Mouse (Mus musculus): ENCODE measurements at regions not wholly inside any gene's neighbourhood (a gene's known extent, or its start where the extent isn't known, plus 50 kb on each side); places are given as distances from the start of the nearest gene placed in this dataset.
"Not testable (repeated sequence)": the region's sequence is repeated elsewhere in the genome, so short reads cannot be mapped to it uniquely, and the experiment has no call there.

DNA sequence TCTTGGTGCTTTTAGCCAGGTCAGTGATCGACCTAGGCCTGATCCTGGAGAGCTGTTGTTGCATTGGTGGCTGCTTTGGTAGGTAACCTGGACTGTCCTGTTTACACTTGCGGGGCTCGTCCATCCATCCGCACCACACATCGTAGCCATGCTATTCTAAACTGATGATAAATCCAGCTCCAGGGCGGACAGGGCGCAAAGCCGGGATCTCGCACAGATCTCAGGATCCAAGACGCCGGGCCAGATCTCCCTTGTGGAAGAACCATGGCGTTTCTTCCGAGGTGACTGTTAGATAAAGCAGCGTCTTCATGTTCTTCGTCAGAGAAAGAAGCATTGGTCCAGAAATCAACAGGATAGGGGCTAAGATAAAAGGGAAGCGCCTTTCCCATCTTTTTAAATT lies 115.6 kb downstream of the Sec16b start:
- not testable (repeated sequence) for DNase-seq

DNA sequence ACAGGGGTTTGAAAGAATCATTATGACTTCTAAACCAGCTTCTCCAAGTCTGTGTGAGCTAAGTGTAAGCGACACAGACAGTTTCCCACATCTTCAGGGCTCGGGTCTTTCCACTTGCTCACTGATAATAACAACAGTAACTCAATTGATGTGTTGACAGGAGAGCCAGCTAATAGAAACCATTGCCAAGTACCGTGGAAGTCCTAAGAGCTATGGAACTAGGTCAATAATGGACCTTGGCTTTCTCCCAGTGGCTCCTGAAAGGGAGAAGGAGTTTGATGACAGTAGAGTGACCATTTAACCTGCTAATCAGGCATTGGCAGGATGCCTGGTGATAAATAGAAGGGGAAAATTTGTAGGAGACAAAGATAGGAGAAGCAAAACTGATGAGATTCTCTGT lies 126.1 kb downstream of the Sec16b start:
- DNase-seq: no peak

DNA sequence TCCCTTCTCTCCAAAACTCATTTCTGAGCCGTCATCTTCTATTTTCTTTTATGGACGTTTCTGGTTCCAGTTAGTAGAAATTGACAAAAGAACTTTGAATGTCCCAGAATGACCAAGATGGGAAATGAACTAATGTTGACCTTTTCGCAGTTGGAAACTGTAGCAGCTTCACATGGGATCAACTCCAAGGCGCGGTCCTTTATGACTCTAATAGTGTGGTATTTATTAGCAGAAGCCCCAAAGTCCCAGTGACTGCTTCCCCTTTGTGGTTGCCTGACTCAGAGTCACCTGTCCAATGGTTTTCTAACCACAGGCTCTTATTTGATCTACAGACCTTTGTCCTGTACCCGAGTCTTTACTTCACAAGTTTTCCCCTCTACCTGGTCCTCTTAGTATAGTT lies 126.9 kb downstream of the Sec16b start:
- DNase-seq: no peak

DNA sequence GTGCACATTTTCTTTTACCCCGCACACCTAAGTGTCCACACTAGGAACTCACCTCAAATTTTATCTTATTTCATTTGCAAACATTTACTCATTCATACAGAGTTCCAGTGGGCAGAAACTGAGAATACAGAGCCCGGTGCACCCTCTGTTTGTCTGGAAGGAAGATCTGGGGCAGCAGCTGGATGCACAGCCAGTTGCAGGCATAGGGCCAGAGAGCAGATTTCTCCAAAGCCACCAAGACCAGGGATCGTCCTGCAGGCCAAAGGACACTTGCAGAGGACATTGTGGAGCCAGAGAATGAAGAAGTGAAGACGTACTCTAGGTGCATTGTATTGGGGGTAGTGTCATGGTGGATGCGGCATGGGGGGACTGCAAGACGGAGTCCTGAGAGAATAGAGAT lies 129.2 kb downstream of the Sec16b start:
- no peak for DNase-seq

DNA sequence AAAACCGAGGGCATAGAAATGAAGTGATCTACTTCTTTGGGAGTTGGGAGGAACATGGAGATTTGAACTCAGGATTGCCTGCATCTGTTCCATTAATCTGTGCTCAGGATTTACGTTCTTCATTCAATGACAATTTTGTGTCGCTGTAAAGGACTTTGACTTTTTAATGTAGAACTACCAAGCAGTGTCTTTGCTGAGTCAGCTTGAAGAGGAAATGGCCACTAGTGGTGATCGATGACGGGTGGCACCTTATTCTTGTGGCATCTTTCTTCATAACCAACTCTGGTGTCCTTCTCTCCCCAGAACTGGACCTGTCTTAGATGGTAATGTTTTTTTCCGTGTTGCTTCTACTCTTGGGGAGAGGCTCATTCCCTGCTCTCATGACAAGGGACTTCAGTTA lies 137.0 kb downstream of the Sec16b start:
- DNase-seq: no peak

DNA sequence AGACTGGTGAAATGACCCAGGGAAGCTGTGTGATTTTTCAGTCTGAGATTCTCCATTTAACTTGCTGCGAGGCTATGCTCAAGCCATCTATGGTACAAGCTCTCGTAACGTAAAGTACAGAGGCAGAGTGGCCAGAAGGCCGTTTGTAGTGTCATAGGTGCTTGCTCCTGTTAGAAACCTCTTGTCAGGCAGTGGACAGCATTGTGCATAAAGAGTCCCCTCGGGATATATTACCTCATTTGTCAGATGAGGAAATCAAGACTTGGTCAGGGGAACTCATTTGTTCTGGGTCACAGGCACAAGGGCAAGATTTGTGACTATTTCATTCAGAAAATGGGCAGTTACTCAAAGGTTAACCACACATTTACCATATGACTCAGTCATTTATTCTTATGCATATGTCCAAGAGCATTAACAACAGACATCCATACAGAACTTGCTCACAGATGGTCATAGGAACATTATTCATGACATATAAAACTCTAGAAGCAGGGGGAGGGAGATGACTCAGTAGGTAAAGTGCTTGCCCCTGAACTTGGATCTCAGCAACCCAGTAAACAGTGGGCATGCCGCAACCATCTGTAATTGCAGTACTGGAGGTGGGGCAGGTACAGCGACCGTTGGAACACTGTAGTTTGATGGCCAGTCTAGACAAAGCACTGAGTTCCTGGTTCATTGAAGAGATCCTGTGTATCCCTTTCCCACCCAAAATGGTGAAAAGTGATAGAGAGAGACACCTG lies 139.3 kb downstream of the Sec16b start:
- DNase-seq: no peak

DNA sequence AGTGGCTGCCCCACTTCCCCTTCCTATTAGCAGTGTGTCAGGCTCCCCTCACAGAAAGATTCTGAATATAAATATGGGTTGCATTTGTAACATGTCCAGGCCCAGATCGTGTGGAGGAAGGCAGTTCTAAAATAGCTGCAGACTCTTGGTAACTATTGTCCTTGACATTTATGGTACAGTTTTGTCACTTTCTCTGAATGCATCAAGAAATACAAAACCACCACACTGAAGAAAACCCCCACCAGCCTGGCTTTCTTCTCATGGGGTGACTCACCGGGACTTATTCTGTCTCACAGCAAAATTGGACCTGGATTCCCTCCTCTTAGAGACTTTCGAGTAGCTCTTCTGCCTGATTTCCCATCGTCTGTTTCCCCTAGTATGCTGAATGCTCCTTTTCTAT lies 148.9 kb downstream of the Sec16b start:
- DNase-seq: peak; percentile 33

DNA sequence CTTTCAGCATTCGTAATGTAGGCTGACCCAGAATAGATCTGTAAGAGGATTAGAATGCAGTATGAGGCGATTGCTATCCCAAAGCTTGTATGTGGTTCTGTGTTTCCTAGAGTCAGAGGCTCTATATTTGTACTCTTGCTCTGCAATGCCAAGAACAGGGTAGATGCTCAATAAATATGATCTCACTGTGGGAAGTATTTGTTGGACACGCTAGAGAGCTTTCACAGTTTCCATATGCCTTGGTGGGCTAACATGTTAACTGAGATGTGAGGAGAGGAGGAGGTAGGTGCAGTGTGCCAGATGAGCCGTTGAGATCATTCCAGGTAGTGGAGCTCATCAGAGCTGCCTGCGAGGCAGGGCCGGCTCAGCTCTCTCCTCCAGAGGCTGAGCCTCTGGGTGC lies 163.1 kb downstream of the Sec16b start:
- peak; percentile 38 for DNase-seq

DNA sequence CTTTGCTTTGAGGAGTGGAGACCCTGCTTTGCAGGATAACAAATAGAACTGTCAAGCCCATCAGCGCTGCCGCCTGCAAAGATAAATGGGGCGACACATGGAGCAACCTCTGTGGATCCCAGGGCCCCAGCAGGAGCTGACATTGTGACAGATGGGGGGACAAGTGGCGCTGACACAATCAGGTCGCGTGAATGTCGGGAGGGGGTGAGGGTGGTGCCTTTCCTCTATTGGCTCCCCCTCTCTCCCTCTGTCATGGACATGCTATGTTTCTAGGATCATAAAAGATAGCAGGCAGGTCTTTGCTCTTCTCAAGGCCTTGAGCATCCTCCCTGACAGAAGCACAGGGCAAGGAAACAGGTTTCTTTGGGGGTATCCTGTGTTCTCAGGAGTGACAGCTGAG lies 177.8 kb downstream of the Sec16b start:
- no peak for DNase-seq

DNA sequence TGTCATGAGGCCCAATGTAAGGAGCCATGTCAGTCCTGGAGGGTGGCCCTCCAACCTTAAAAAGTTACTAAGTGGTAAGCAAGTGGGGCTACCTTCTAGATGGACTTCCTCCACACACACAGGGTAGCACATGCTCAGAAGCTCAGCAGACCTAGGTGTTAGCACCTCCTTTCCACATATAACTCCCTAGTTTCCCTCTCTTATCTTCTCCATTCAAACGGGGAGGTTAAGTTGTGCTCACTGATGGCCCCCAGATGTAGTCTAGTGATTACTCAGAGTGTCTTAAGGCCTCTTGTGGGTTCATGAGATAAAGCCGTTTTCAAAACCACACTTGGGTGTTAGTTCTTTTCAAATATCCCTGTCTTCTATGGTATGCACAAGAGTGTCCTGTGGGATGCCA lies 188.7 kb downstream of the Sec16b start:
- no peak for DNase-seq

DNA sequence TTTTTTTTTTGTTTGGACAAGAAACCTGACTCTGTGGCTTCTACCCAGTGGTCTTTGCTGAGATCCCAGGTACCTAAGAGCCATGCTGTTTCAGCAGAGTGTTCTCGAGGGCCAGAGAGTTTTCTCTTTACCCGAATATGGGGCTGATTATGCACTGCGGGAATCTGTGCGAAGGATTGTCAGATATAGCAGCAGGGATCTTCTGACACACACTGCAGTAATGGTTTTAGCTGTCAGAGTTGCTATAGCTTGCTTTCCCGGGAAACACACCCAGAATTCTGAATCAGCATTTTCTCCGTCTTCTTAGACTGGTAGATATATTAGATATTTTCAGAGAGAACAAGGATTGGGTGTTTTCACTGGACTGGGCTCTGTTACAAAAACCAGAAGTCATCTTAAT lies 197.1 kb downstream of the Sec16b start:
- DNase-seq: no peak

DNA sequence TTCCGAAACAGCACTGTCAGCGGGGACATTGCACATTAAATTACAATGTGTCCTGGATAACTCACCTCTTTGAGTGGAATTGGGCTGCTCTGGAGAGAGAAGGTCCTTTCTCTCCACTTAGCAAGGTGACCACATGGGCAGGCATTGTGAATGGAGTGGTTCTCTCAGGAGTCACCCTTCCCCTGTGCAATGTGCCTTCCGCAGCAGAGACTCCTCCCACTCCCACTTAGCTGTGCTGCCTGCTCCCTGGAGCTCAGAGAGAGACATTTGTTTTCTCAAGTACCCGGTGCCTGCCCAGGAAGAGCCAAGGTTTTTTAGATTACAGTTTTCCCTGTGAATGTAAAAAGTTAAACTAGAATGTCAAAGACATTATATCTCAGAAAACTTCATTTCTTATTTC lies 198.8 kb downstream of the Sec16b start:
- DNase-seq: no peak

DNA sequence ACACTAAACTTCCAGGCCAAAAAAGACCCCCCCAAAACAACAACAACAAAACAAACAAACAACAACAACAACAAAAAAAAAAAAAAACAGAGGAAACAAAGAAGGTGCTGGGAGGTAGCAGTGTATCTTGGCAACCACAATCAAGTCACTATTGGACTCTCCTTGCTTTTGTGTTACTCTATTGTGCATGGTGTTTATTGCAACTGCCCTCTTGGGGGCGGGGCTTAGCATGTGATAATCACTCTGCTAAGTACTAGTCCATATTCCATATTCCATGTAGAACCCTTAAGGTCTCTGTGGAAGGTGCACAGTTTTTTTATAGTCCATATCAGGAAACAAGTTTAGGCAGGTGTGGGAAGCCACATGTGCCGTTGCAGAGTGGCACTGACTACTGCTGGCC lies 200.7 kb downstream of the Sec16b start:
- no peak for DNase-seq

DNA sequence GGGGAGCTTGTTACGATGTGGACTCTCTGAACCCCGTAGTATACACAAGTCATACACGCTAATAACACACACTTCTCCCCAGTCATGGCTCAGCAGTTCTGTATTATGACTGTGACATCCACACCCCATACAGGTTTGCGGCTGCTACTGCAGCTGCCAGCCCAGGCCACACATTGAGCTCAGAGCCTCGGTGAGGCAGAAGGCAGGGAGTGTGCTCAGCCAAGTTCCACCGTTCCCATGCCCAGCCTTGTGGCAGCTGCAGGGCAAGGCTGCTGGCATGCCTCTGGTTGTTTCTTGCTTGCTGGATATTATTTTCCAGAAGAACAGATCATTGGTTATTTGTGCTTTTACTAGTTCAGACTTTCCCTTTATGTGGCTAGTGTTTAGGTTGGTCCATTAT lies 202.6 kb downstream of the Sec16b start:
- no peak for DNase-seq

DNA sequence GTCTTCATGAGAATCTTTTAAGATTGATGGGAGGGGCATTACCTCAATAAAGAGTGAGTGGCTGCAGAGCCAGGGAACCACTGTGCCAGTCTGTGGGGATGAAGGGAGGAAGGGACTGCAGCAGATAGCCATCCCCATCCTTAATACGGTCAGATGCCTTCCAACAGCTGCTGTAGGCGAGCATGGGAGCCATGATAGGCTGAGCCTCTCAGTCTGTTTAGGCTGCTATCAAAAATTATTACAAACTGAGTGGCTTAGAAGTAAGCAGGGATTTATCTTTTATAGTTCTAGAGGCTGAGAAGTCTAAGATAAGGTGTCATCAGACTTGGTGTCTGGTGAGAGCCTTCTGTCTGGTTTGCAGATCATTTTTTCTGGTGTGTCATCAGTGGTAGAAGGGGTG lies 204.3 kb downstream of the Sec16b start:
- DNase-seq: no peak

DNA sequence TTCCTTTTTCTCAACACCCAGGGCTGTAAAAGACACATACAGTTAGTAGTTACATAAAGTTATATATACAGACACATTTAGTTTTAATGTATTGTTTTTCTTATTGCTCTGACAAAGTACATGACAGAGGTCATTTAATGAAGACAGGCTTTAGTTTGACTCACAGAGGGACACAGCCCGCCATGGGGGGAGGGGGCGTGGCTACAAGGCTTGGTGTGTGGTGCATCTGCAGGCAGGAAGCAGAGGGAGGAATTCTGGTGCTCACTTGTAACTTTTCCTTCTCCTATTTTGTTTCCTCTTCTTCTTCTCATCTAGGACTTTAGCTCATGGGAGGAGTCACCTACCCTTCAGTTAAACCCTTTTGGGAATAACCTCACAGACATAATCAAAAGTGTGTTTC lies 206.0 kb downstream of the Sec16b start:
- DNase-seq: no peak

DNA sequence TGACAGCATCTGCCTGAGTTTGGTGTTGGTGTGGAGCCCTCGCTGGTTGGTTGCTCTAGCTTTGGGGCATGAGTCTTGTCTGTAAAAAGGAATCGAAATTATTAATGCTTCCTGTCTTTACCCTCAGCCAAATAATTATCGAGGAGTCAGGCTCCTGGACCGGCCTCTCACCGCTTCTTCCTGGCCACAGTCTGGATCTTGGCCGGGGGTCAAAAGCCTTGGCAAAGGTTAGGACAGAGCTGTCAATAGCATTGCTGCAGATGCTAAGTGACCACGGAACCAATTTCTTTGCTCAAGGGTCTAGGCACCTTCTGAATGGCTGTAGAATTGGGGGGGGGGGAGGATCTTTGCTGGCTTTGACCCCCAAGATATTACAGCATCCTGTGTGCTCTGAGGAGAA lies 207.3 kb downstream of the Sec16b start:
- no peak for DNase-seq

DNA sequence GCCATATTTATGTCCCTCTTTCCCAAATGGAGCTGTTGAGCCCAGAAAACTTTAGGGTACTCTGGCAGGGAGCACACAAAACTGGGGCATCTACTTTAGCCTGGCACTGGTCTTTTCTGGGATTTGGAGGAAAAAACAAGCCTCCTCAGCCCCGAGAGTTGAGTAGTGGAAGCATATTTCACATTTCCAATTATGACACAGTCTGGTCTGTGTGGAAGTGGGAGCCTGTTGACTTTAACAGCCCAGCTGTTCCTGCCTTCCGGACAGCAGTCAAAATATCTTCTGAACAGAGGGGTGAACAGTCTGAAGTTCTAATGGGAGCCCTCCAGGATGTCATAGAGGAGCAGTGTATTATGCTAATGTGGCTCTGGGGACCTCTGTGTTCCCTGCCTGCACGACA lies 209.1 kb downstream of the Sec16b start:
- DNase-seq: no peak

DNA sequence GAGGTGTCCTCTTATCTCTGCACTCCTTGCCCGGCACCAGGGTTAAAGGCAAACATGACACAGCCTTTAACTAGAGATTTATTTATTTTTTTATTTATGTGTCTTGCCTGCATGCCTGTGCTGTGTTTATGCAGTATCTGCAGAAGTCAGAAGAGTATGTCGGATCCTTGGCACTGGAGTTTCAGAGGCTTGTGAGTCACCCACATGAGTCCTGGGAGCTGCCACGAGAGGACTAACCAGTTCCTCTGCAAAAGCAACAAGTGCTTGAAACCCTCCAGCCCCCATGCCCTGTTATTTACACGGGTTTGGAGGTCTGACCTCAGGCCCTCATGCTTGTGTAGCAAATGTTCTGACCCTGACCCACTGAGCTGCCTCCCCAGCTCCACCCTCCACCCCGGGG lies 210.6 kb downstream of the Sec16b start:
- no peak for DNase-seq

DNA sequence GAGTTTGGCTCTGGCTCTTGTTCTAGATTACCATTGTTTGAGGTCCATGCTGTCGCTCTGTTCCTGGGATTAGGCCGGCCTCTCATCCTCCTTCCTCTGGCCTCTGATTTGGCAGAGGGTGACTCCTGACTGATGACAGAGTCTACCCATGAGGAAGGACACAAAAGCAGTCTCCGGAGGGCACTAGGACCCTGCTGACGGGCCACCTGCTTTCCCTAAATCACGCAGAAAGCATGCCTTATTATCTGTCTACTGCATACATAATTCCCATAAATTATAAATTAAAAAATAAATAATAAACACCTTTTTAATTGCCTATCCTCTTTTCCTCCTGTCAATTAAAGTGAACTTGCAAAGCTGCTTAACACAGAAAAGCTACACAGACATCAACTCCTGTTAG lies 215.4 kb downstream of the Sec16b start:
- DNase-seq: no peak

DNA sequence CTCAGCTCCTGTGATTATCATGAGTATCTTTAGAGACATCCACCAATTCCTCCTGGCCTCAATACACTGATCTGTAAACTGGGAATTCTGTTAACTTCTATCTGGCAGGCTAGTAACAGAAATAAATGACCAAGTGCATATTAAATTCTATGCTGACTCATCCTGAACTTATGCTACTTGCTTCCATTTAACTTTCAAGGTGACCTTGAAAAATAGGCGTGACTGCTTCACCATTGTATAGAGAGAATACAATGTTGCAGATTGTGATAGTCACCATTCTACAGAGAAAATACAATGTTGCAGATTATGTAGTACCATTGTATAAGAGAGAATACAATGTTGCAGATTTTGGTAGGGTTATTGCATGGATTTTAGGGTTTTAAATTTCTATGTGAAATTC lies 224.6 kb downstream of the Sec16b start:
- DNase-seq: no peak

DNA sequence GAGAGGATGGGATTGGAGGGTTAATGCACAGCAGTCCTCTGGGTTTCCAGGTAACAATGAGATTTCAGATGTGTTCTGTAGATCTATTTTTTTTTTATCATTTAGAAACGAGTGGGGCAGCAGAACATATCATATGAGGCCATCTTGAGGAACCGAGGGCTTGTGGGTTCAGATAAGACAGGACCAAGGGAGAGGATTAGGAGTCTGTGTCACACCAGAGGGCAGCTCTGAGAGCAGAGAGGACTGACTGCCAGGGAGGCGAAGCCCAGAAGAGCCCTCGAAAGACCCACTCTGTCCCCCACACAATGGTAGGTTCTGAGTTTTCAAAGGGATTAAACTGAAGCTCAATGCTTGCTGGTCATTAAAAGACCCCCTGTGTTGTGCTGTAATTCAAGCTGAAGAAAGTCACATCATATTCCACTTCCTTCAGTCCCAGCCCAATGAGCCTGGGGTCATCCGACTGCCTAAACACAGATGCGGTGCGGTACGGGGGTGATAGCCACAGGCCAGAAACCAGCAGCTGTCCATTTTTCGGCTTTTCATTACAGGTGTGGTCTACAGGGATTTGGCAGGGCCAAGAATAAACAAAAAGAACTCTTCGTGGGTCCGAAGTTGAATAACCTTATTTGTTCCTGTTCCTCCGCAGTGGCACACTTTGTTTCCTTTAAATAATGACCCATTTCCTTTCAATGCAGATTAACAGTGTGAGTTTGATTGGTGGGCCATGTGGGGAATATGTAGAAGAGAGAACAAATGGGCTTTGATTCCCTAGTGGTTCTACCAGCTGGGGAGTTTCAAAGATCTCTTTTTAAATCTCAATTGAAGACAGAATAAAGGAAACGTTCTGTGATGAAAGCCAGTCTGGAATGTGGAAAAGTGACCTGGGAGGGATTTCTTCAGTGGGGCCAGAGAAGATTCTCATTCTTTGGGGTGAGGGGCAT lies 234.5 kb downstream of the Sec16b start:
- DNase-seq: no peak

DNA sequence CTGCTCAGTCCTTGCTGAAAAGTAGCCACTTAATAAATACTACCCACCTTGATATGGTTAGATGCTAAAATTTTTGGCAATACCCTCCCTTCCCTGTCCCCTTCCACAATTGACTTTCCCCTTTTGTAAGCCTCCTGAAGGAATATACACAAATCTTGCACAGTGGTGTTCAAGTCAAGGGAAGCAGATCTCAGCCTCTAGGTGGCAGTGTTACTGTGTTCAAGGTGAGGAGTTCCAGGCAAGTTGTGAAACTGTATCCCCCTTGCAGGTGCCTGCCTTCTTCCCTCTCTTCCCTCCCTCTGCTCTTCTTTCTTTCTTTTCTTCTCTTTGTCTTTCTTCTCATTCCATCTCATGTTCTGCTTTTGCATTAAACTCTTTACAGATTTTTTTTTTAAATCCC lies 239.1 kb downstream of the Sec16b start:
- DNase-seq: peak; percentile 63

DNA sequence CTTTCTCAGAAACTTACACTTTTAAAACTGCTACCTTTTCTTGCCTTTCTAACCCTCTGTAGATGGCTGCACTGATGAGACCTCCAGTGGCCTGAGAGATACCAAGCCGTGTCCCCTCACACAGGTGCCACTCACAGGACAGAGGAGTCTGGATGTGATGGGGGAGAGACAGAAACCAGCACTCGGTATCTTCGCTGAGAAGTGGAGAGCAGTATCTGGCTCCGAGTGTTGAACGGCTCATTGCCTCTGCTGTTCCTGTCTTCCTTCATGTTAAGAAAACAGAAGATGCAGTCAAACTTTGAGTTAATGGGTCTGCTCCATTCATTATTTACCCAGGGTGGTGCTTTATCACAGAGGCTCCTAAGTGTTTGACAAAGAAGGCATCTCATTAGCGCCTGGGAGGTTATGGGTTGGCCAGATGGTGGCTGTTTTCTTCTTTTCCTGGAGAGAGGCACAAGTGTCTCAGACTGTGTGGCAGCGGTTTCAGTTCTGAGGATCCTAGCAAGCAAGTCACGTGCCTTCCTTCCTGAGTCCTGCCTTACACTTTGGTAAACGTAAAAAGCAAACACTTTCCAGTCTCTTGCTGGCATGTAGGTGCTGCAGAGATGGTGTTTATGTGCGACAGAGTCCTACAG lies 248.6 kb downstream of the Sec16b start:
- no peak for DNase-seq
